Mouse (Mus musculus) cortical plate, adult 2 months (tissue): Measurements from ENCODE around the gene Cd5. TPM values are rescaled to one million over a fixed set of nuclear protein-coding genes. Genes with fewer than 3 reads are reported as not detected.
A peak's percentile ranks its signal among the peaks of the same experiment; 100 is the strongest.

Source experiments
- H3K27ac ChIP-seq: fragments of 200-500 bp; 2 replicates; pipeline ENCODE4 v1.5.1; 2012; ENCODE audit warnings: low read length, control low read depth, inconsistent platforms; ENCODE audit not compliant: insufficient read depth
- H3K4me1 ChIP-seq: fragments of 200-500 bp; 2 replicates; pipeline ENCODE4 v1.6.1; 2011; ENCODE audit warnings: low read length; ENCODE audit not compliant: control insufficient read depth, insufficient read depth
- H3K4me3 ChIP-seq: fragments of 200-500 bp; 2 replicates; pipeline ENCODE4 v1.5.1; 2011; ENCODE audit warnings: mild to moderate bottlenecking, low read length, control low read depth; ENCODE audit not compliant: insufficient read depth
- CTCF ChIP-seq: fragments of 200-500 bp; IDR thresholded peaks from 2 replicates; pipeline ENCODE4 v1.5.1; 2011; ENCODE audit warnings: mild to moderate bottlenecking, control low read depth, low read length; ENCODE audit not compliant: insufficient read depth; ENCODE audit errors: extremely low read depth
- POLR2A ChIP-seq: fragments of 200-500 bp; IDR thresholded peaks from 2 replicates; pipeline ENCODE4 v1.6.1; 2011; ENCODE audit warnings: mild to moderate bottlenecking, low read length, control low read depth; ENCODE audit not compliant: insufficient read depth; ENCODE audit errors: extremely low read depth
- polyA plus RNA-seq: library from polyadenylated mRNA; depleted of rRNA; stranded (reverse); fragments of >200 nt; gene quantifications from 2 replicates; pipeline ENCODE4 v1.2.3, GENCODE M21; 2012; rRNA removed

Cd5 gene
- 0.08 TPM in 2 replicates for polyA plus RNA-seq

GRCm38 (mm10) chr19:10738811-10739210 lies at the start of gene Cd5:
Gene Cd5 (minus strand): TSS chr19:10739002.
- Histone ChIP-seq H3K4me1 (no peaks in the 10 kb centered on the region), H3K27ac (no peak within 1 kb of the TSS), H3K4me3 (no peak within 1 kb of the TSS)
- TF ChIP-seq POLR2A: no peak
- TF ChIP-seq CTCF: no peak

GRCm38 (mm10) chr19:10788242-10788641 lies 49.4 kb upstream of the Cd5 start:
- TF ChIP-seq CTCF (no peak), POLR2A (no peak)
- Histone ChIP-seq H3K27ac (no peak overlapping the region), H3K4me1 (peaks cover 2% of the 10 kb centered on the region; the same call in 1 of the 2 replicates), H3K4me3 (no peak overlapping the region)

- H3K27ac ChIP-seq: no peak overlapping the region
- no peak for TF ChIP-seq POLR2A
- TF ChIP-seq CTCF: no peak
- H3K4me3 ChIP-seq: no peak overlapping the region
- H3K4me1 ChIP-seq: peaks cover 4% of the 10 kb centered on the region
These were observed 48.6 kb upstream of the Cd5 start for GRCm38 (mm10) chr19:10787406-10787805.

- Histone ChIP-seq H3K4me1 (peaks cover 7% of the 10 kb centered on the region), H3K27ac (no peak overlapping the region), H3K4me3 (no peak overlapping the region)
- no peak for TF ChIP-seq CTCF
- no peak for TF ChIP-seq POLR2A
These were observed 48.0 kb upstream of the Cd5 start for GRCm38 (mm10) chr19:10786753-10787152.

GRCm38 (mm10) chr19:10784796-10785459 lies 46.1 kb upstream of the Cd5 start:
- H3K4me3 ChIP-seq: no peak overlapping the region
- TF ChIP-seq CTCF (no peak), POLR2A (no peak)
- H3K27ac ChIP-seq: no peak overlapping the region
- peaks cover 10% of the 10 kb centered on the region for H3K4me1 ChIP-seq

GRCm38 (mm10) chr19:10784061-10784460 lies 45.3 kb upstream of the Cd5 start:
- no peak overlapping the region for H3K4me3 ChIP-seq
- peak overlapping the region; percentile 27; the same call in 1 of the 2 replicates for H3K27ac ChIP-seq
- H3K4me1 ChIP-seq: peaks cover 10% of the 10 kb centered on the region
- TF ChIP-seq POLR2A (no peak), CTCF (no peak)

- Histone ChIP-seq H3K4me1 (peaks cover 10% of the 10 kb centered on the region), H3K4me3 (no peak overlapping the region), H3K27ac (0 out of 2 replicates have a peak overlapping the region, but pooled peaks have one; percentile 91)
- TF ChIP-seq CTCF (no peak), POLR2A (no peak)
These were observed 44.4 kb upstream of the Cd5 start for GRCm38 (mm10) chr19:10783168-10783567.

GRCm38 (mm10) chr19:10781641-10782040 lies 42.8 kb upstream of the Cd5 start:
- Histone ChIP-seq H3K4me3 (no peak overlapping the region), H3K4me1 (peaks cover 10% of the 10 kb centered on the region), H3K27ac (peak overlapping the region; percentile 91)
- TF ChIP-seq POLR2A (no peak), CTCF (no peak)

GRCm38 (mm10) chr19:10776906-10777305 lies 38.1 kb upstream of the Cd5 start:
- TF ChIP-seq POLR2A: no peak
- TF ChIP-seq CTCF: no peak
- Histone ChIP-seq H3K4me3 (no peak overlapping the region), H3K27ac (no peak overlapping the region), H3K4me1 (peaks cover 5% of the 10 kb centered on the region)

GRCm38 (mm10) chr19:10774141-10774540 lies 35.3 kb upstream of the Cd5 start:
- Histone ChIP-seq H3K4me3 (no peak overlapping the region), H3K27ac (0 out of 2 replicates have a peak overlapping the region, but pooled peaks have one; percentile 62), H3K4me1 (peaks cover 4% of the 10 kb centered on the region; the same call in 1 of the 2 replicates)
- TF ChIP-seq POLR2A (no peak), CTCF (no peak)
